Mouse (Mus musculus): ENCODE results near the gene Vmn2r8. TPM values are rescaled to one million over a fixed set of nuclear protein-coding genes. Genes with fewer than 3 reads are reported as not detected.
"Not testable (repeated sequence)": the region's sequence is repeated elsewhere in the genome, so short reads cannot be mapped to it uniquely, and the experiment has no call there.

The Vmn2r8 gene
- not detected for total RNA-seq (2021)
- long read RNA-seq, experiment 1: 0 reads
- long read RNA-seq, experiment 2: 0 reads

GRCm38 (mm10) chr5:108808750-108809149 is at the start of gene Vmn2r8:
Gene Vmn2r8, minus strand, starts transcription at chr5:108808850.
- DNase-seq (ENCODE audit: low spot score in 2 of 2); intact Hi-C loops (cut with DNase I): not testable (repeated sequence)

DNA sequence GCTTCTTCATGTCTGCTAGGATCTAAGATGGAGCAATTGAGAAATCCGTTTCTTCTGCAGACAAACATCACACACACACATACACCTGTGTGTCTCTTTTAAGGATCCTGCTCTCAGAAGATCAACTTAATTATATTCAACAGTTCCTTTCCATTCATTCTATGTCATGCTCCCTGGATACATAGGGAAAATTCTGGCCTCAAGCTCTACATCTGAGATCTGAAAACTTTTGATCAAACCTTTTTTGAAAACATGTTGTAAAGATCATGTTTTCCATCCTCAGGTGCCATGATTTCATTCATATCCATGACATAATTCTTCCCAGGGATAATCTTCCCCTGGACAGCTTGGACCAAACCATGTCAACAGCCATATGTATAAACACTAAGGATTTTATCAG is 43.9 kb upstream of the Vmn2r8 start, which contains the start of gene Vmn2r9:
Gene Vmn2r9 (minus strand): TSS at position 101 of the 400 bp plus-strand sequence.
- DNase-seq (ENCODE audit: low spot score in 2 of 2); intact Hi-C loops (cut with DNase I): not testable (repeated sequence)

GRCm38 (mm10) chr5:108849466-108849865 is 40.8 kb upstream of the Vmn2r8 start:
- DNase-seq (ENCODE audit: low spot score in 2 of 2): no peak
- intact Hi-C loops (cut with DNase I): no loop called here

DNA sequence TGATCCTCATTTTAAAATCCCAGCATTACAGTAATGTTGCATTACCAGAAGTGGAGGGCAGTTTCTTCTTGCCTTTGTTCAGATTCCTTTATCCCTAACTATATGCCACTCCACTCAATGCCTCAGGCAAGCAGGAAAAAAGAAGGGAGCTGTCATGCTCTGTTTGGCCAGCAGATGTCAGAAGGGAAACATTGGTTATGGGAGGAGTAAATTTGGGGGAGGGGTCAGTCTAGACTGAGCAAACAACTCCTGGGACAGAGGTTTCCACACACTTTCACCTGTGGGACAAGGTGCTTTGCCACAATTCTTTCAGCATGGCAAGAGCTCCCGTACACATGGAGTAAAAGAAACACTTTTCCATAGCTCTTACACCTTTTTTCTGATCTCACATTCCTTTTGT is 27.5 kb upstream of the Vmn2r8 start:
- DNase-seq (ENCODE audit: low spot score in 2 of 2): no peak
- intact Hi-C loops (cut with DNase I): no loop called here

- peak in 1 of 2 experiments; percentile 1 for DNase-seq (ENCODE audit: low spot score in 2 of 2)
- intact Hi-C loops (cut with DNase I): no loop called here
These were observed 14.6 kb upstream of the Vmn2r8 start for GRCm38 (mm10) chr5:108823276-108823675.

DNA sequence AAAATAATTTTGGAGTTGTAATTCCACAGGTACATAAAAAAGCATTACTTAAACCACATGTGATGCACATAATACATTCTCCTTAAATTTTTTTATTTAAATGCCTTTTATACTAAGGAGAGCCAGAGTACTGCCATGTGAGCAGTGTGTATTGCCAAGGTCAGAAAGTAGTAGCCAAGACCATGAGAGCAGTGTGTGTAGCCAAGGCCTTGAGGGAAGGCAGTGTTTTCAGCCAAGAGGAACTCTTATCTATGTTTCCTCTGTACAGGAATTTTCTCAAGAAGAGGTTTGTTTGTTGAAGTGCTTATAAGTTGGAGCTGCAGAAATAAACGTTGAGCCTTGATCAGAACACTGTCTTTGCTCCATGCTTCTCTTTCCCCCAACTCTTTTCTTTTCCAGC is 5.0 kb downstream of the Vmn2r8 start:
- no peak for DNase-seq (ENCODE audit: low spot score in 2 of 2)
- intact Hi-C loops (cut with DNase I): no loop called here

GRCm38 (mm10) chr5:108795263-108795662 is 13.4 kb downstream of the Vmn2r8 start, which contains the start of gene Tmed11:
Gene Tmed11, minus strand, starts transcription at chr5:108795363.
- intact Hi-C loops (cut with DNase I); DNase-seq (ENCODE audit: low spot score in 2 of 2): not testable (repeated sequence)

DNA sequence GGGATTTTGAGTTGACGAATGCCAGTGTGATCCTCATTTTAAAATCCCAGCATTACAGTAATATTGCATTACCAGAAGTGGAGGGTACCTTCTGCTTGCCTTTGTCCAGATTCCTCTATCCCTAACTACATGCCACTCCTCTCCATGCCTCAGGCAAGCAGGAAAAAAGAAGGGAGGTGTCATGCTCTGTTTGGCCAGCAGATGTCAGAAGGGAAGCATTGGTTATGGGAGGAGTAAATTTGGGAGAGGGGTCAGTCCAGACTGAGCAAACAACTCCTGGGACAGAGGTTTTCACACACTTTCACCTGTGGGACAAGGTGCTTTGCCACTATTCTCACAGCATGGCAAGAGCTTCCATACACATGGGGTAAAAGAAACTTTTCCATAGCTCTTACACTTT is 18.3 kb downstream of the Vmn2r8 start:
- DNase-seq (ENCODE audit: low spot score in 2 of 2): not testable (repeated sequence)

DNA sequence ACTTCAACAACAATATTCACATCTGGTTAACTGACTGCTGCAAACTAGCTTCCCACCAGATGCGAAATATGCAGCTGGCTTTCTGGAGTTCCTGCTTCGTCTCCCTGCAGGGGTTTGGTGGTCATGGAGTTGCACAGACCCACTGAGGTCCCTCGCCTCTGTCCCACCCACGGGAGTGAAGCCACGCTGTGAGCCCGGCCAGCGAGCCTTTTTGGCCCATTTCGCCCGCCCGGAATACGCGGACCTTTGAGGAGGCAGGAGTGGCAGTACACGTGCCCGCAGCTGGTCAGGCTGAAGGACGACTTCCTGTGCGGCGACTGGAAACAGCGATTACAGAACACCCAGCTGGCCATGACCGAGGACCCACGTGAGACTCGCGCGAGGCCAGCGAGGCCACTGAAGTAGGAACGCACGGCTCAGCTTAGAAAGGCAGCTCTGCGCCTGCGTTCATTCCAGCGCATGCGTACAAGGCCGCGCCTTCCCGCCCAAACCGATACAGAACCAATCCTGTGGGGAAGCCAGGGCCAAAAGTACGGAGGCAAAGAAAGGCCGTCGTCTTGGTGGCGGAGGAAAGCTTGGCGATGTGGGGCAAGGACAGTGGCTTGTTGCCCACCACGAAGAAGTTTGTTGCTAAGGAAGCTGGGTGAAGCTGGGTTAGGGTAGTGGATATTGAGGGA is 33.9 kb downstream of the Vmn2r8 start, which contains the start of gene Rnf212:
Gene Rnf212 (minus strand): TSS at position 353 of the 677 bp plus-strand sequence.
- intact Hi-C loops (cut with DNase I): no loop called here
- DNase-seq (ENCODE audit: low spot score in 2 of 2): no peak

More for the DNA sequence above, 18.3 kb downstream of the Vmn2r8 start:
- intact Hi-C loops (cut with DNase I): not testable (repeated sequence)

- no peak for DNase-seq (ENCODE audit: low spot score in 2 of 2)
- intact Hi-C loops (cut with DNase I): no loop called here
These were observed 48.6 kb downstream of the Vmn2r8 start for GRCm38 (mm10) chr5:108760002-108760401.

- intact Hi-C loops (cut with DNase I): no loop called here
- DNase-seq (ENCODE audit: low spot score in 2 of 2): peak; percentile 58 to 71
These were observed 50.3 kb downstream of the Vmn2r8 start for GRCm38 (mm10) chr5:108758396-108758795.

DNA sequence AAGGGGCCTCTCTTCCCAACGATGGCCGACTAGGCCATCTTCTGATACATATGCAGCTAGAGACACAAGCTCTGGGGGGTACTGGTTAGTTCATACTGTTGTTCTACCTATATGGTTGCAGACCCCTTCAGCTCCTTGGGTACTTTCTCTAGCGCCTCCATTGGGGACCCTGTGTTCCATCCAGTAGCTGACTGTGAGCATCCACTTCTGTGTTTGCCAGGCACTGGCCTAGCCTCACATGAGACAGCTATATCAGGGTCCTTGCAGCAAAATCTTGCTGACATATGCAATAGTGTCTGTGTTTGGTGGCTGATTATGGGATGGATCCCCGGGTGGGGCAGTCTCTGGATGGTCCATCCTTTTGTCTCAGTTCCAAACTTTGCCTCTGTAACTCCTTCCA is 57.4 kb downstream of the Vmn2r8 start:
- intact Hi-C loops (cut with DNase I); DNase-seq (ENCODE audit: low spot score in 2 of 2): not testable (repeated sequence)

DNA sequence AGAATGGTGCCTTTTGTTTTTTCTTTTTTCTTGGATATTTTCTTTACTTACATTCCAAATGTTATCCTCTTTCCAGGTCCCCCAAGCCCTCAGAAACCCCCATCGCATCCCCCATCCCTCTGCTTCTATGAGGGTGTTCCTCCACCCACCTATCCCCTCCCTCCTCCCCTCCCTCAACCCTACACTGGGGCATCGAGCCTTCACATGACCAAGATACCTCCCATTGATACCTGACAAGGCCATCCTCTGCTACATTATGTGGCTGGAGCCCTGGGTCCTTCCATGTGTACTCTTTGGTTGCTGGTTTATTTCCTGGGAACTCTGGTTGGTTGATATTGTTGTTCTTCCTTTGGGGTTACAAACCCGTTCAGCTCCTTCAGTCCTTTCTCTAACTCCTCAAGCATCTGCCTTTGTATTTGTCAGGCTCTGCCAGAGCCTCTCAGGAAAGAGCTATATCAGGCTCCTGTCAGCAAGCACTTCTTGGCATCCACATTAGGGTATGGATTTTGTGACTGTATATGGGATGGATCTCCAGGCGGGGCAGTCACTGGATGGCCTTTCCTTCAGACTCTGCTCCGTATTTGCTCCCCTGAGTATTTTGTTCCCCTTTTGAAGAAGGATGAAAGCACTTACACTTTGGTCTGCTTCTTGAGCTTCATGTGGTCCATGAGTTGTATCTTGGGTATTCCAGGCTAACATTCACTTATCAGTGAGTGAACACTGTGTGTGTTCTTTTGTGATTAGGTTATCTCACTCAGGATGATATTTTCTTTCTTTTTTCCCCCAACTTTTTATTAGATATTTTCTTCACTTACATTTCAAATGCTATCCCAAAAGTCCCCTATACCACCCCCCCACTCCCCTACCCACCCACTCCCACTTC is 58.1 kb downstream of the Vmn2r8 start:
- intact Hi-C loops (cut with DNase I): no loop called here
- no peak for DNase-seq (ENCODE audit: low spot score in 2 of 2)

DNA sequence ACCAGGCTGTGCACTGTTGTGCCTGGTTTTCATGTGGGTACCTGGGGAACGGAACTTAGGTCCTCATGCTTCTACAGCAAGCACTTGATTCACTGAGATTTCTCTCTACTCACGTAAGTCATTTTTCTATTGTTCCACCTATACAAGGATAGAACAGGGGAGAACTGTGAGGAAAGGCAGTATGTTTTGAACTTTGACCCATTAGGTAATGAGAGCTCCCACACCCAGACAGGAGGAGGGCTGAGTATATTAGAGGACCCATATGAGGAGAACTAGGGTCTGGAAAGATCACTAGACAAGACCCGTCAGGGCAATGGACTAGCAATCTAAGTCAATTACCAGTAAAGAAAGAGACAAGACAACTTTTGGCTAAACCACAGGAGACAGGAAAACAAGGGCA is 64.0 kb downstream of the Vmn2r8 start:
- intact Hi-C loops (cut with DNase I): no loop called here
- no peak for DNase-seq (ENCODE audit: low spot score in 2 of 2)

DNA sequence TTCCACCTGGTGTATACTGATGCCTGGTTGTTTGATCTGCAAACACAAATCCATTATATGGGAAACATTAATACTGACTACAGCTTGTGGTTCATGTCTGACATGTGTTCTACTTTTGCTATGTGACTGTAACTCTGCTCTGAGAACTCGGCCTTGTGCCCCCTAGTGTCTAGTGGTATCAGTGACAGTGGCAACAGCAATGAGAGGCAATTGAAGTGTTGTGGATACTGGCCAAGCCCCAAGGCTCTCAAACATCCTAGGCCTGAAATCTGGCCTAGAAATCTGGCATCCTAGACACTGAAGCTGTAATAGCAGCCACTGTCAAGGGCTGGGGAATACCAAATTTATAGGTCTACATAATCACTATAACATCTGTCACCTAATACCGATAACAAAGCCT is 64.8 kb downstream of the Vmn2r8 start:
- intact Hi-C loops (cut with DNase I): no loop called here
- DNase-seq (ENCODE audit: low spot score in 2 of 2): no peak

DNA sequence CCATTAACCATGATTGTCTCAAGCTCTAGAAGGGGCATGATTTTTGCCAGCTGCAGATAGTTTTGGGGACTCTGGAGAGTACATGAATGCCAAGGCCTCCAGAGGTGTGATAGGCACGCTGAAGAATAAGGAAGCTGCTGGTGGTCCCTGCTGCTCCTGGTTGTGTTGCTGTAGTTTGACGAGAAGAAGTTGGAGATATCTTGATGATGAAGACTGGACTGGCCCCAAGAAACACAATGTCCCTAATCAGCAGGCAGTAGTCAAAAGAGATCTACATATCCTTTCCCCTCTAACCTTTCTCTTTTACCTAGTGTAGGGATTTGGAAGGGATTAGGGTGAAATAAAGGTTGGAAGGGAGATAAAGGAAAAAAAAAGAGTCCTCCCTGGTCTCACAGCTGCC is 66.1 kb downstream of the Vmn2r8 start:
- DNase-seq (ENCODE audit: low spot score in 2 of 2): no peak
- intact Hi-C loops (cut with DNase I): no loop called here

DNA sequence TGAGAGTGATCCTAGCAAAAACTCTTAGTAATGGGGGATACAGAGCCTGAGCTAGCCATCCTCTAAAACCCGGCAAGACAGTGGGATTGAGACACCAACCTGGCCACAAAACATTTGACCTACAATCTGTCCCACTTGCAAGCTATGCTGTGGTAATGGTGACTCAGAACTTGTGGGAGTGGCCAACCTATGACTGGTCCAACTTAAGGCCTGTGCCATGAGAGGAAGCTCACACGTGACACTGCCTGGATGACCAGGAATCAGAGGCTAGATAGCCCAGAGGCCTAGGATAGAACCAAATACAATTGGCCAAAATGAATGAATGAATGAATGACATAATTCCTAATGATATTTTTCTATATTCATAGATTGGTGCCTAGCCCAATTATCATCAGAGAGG is 66.8 kb downstream of the Vmn2r8 start:
- DNase-seq (ENCODE audit: low spot score in 2 of 2): no peak
- intact Hi-C loops (cut with DNase I): no loop called here
